Mouse (Mus musculus) olfactory bulb, adult 2 months (tissue): ENCODE data around the gene Sds.

Source experiments
- CTCF ChIP-seq: fragments of 200-500 bp; IDR thresholded peaks from 2 replicates; pipeline ENCODE4 v1.5.1; 2012; ENCODE audit warnings: low read depth, mild to moderate bottlenecking, low read length, moderate library complexity; ENCODE audit not compliant: insufficient read depth
- POLR2A ChIP-seq: fragments of 200-500 bp; IDR thresholded peaks from 2 replicates; pipeline ENCODE4 v1.6.1; 2012; ENCODE audit warnings: mild to moderate bottlenecking, low read depth, low read length, moderate library complexity; ENCODE audit not compliant: insufficient read depth

DNA sequence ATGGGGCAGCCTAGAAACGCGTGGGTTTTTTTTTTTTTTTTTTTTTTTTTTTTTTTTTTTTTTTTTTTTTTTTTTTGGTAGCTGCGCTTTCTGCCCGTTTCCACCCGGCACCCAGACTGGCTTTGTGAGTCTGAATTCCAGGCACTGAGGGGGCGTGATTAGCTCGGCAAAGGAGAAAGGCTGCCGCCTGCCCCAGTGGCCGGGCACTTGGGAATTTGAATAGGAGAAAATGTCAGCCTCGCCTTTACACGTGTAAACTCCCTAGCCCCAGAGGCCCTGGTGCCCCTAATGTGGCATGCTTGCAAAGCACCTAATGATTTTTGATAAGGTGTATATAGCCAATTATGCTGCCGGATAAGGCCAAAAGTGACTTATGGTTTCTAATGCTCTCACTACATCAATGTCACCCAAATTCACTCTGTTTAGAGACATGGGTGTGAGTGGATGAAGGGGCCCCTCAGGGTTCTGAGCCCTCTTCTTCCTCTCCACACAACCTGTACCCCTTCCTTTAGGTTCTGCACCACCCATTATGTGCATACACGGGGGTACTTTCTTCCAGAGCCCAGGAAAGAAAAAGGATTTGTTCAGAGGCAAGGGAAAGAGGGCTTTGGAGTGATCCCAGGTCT, 43.1 kb upstream of the Sds start:
- TF ChIP-seq CTCF (no peak), POLR2A (no peak)
